Comparison of ENCODE assay signal across 8 mouse cellular contexts in the genomic region with DNA sequence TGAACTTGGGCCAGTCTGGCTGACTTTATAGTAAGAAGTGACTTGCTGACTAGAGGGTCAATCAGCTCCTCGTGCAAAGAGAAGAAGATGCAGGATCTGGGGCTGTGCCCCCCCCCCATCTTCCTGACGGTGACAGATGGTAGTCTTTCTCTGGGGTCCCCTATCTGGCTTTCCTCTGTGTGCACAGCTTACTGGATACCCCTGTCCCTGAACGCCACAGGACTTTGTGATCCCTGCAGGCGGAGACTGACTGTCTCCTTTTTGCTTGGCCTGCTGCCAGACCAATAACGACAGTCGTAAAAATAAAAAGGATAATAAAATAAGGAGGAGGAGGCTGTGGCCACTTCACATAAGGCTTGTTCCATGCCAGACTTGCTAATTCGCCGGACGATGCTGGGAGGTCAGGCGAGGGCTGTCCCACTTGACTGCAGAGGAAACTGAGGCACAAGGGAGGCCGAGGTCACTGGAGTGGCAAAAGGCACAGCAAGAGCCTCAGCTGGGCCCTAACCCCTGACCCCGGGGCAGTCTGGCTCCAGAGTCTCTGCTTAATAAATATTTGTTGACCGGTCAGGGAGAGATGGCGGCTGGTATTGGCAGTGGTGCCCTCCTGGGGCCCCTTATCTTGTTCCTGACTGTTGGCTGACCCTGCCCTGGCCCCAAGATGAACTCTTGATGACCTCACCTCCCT.
DNase-seq lines count a peak whose midpoint lies in the region; ATAC-seq and TF ChIP-seq lines count a peak whose summit lies in the region.

No protein-coding gene starts in this region.

- no peaks in the 10 kb centered on the region for H3K9me3 ChIP-seq in embryonic facial prominence, embryonic 11.5 days (replicated peaks; ENCODE audit: control insufficient read depth, low read length)
- no peaks in the 10 kb centered on the region for H3K9me3 ChIP-seq in kidney, embryonic 15.5 days (replicated peaks)
- H3K9me3 ChIP-seq in midbrain, embryonic 13.5 days: no peaks in the 10 kb centered on the region

- 0 out of 2 replicates have a peak overlapping the region, but pooled peaks have one; percentile 3 for H3K4me3 ChIP-seq in gastrocnemius, adult 2 months
- no peak overlapping the region for H3K4me3 ChIP-seq in embryonic facial prominence, embryonic 11.5 days (ENCODE audit: low read depth, low read length)
- peak overlapping the region; percentile 9; the same call in 1 of the 2 replicates for H3K4me3 ChIP-seq in kidney, embryonic 15.5 days (replicated peaks)
- H3K4me3 ChIP-seq in midbrain, embryonic 13.5 days (replicated peaks): peak overlapping the region; percentile 92

- H3K36me3 ChIP-seq in embryonic facial prominence, embryonic 11.5 days (replicated peaks; ENCODE audit: control insufficient read depth, insufficient read depth, low read depth, low read length): no peaks in the 10 kb centered on the region
- no peaks in the 10 kb centered on the region for H3K36me3 ChIP-seq in kidney, embryonic 15.5 days
- H3K36me3 ChIP-seq in midbrain, embryonic 13.5 days: no peaks in the 10 kb centered on the region

- peaks cover 13% of the 10 kb centered on the region for H3K4me1 ChIP-seq in embryonic facial prominence, embryonic 11.5 days (ENCODE audit: control insufficient read depth, insufficient read depth, low read length)
- H3K4me1 ChIP-seq in kidney, embryonic 15.5 days: peaks cover 99% of the 10 kb centered on the region
- H3K4me1 ChIP-seq in midbrain, embryonic 13.5 days (replicated peaks): peaks cover 76% of the 10 kb centered on the region

- no peak overlapping the region for H3K9ac ChIP-seq in embryonic facial prominence, embryonic 11.5 days (replicated peaks; ENCODE audit: low read length)
- no peak overlapping the region for H3K9ac ChIP-seq in kidney, embryonic 15.5 days
- peak overlapping the region; percentile 61 for H3K9ac ChIP-seq in midbrain, embryonic 13.5 days (replicated peaks)

- no peaks in the 10 kb centered on the region; the same call in none of the 2 replicates for H3K27me3 ChIP-seq in embryonic facial prominence, embryonic 11.5 days (ENCODE audit: control insufficient read depth, insufficient read depth, low read length)
- H3K27me3 ChIP-seq in kidney, embryonic 15.5 days: no peaks in the 10 kb centered on the region
- peaks cover 10% of the 10 kb centered on the region for H3K27me3 ChIP-seq in midbrain, embryonic 13.5 days

- peak overlapping the region; percentile 13; the same call in 1 of the 2 replicates for H3K4me2 ChIP-seq in embryonic facial prominence, embryonic 11.5 days (ENCODE audit: low read depth, low read length)
- peak overlapping the region; percentile 95 for H3K4me2 ChIP-seq in kidney, embryonic 15.5 days
- H3K4me2 ChIP-seq in midbrain, embryonic 13.5 days (replicated peaks): peak overlapping the region; percentile 95

- peak overlapping the region; percentile 91 for H3K27ac ChIP-seq in gastrocnemius, adult 2 months
- no peak overlapping the region for H3K27ac ChIP-seq in embryonic facial prominence, embryonic 11.5 days (replicated peaks; ENCODE audit: low read depth, low read length)
- peak overlapping the region; percentile 72; the same call in 1 of the 2 replicates for H3K27ac ChIP-seq in kidney, embryonic 15.5 days
- H3K27ac ChIP-seq in midbrain, embryonic 13.5 days: peak overlapping the region; percentile 36; the same call in 1 of the 2 replicates

- intact Hi-C loops in gastrocnemius, adult 2 months (cut with DNase I): loop anchor here (5.0 kb wide), 1 partner anchor 40 kb away; no protein-coding TSS in a partner anchor

- ATAC-seq in embryonic facial prominence, embryonic 11.5 days (replicated peaks; ENCODE audit: insufficient number of reproducible peaks, low FRiP score, low TSS enrichment, low read depth): no peak
- ATAC-seq in kidney, embryonic 15.5 days (replicated peaks; ENCODE audit: low FRiP score): no peak
- ATAC-seq in midbrain, embryonic 13.5 days: no peak
- no peak for ATAC-seq in megakaryocyte-erythroid progenitor cell, adult 5-6 weeks (replicated peaks; ENCODE audit: low FRiP score, low TSS enrichment, poor library complexity, severe bottlenecking)

- TF ChIP-seq CTCF in gastrocnemius, adult 2 months (IDR thresholded peaks at IDR 0.05): no peak

- DNase-seq in gastrocnemius, adult 2 months: peak; percentile 34
- no peak for DNase-seq in gastrocnemius, postnatal 10 days
- DNase-seq in embryonic facial prominence, embryonic 11.5 days (ENCODE audit: low spot score): no peak
- no peak for DNase-seq in right cerebral cortex, postnatal 25 days
- DNase-seq in urinary bladder, postnatal 25 days (ENCODE audit: low spot score): no peak

- 53% methylated on average over 14 of the region's 14 CpGs for WGBS in embryonic facial prominence, embryonic 11.5 days
- 13% methylated on average over 14 of the region's 14 CpGs for WGBS in kidney, embryonic 15.5 days
- WGBS in midbrain, embryonic 13.5 days: 36% methylated on average over 14 of the region's 14 CpGs

Comparison
In these comparisons a context has a peak if more than half of its experiments do, and no peak if none do; other contexts are left out.
1. H3K4me2 ChIP-seq: peak in every context shown above with its lines; median percentile 95 in kidney, embryonic 15.5 days; 95 in midbrain, embryonic 13.5 days; 13 in embryonic facial prominence, embryonic 11.5 days.